Mouse (Mus musculus): Measurements from ENCODE around the gene Gm20388. TPM values are rescaled to one million over a fixed set of nuclear protein-coding genes. Genes with fewer than 3 reads are reported as not detected.
A peak's percentile ranks its signal among the peaks of the same experiment; 100 is the strongest.

Gene Gm20388
- polyA plus RNA-seq, 1 experiment from 2014 or later = not detected

DNA sequence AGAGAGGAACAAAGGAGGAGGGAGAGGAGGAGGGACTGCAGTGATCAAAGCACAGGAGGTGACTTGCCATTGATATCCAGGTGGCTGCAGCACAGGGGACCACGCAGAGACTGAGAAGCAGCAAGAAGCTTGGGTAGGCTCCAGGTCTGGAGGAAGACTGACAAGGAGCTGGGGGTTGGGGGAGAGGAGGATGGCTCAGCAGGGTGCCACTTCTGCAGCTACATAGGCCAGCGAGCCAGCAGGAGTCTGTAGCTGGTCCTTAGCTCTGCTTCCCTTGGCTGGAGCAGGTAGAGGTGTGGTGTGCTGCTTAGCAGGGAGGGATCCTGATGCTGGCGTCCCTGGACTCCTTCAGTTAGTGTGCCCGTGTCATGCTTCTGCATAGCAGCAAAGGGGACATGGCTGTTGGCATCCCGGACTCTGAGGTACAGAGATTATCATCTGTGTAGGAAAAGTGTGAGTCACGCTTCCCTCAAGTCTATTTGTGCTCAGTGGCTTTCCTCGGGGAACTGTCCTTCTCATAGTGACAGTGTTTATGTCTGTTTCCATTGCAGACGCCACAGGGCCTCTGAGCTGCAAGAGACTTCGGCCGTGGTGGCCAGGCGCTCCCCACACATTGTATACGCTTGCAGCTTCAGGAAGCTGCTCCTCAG is 234.1 kb downstream of the Gm20388 start:
- peaks cover under 1% of the 10 kb centered on the region; the same call in 1 of the 2 replicates for H3K4me1 ChIP-seq (replicated peaks; ENCODE audit: control insufficient read depth, insufficient read depth, low read length)
- 55% methylated on average over 12 of the region's 12 CpGs for whole genome bisulfite sequencing

DNA sequence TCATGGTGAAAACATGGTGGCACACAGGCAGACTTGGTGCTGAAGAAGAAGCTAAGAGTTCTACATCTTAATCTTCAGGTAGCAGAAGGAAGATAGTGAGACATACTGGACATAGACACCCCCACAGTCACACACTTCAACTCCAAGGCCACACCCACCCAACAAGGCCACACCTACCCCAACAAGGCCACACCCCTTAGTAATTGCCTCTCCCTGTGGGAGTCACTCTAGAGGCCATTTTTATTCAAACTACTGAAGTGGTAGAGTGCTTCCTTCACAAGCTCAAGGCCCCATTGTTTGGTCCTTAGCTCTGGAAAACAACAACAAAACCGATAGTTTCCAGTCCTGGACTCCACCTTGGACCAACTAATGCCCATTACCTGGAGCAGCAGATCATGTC is 235.4 kb downstream of the Gm20388 start:
- Histone ChIP-seq H3K4me3 (ENCODE audit: low read depth, low read length) (no peak overlapping the region), H3K36me3 (ENCODE audit: control insufficient read depth, insufficient read depth) (peaks cover 9% of the 10 kb centered on the region; the same call in 1 of the 2 replicates), H3K27ac (ENCODE audit: low read depth, low read length) (no peak overlapping the region), H3K9ac (ENCODE audit: low read depth, low read length) (no peak overlapping the region), H3K4me2 (replicated peaks; ENCODE audit: low read depth) (no peak overlapping the region), H3K27me3 (replicated peaks; ENCODE audit: control insufficient read depth, insufficient read depth, low read length) (no peaks in the 10 kb centered on the region), H3K9me3 (ENCODE audit: control insufficient read depth) (no peaks in the 10 kb centered on the region), H3K4me1 (replicated peaks; ENCODE audit: control insufficient read depth, insufficient read depth, low read length) (no peaks in the 10 kb centered on the region; the same call in 1 of the 2 replicates)
- no peak for ATAC-seq
- TF ChIP-seq CTCF (IDR thresholded peaks at IDR 0.05; ENCODE audit: low read depth) = no peak
- WGBS = 88% methylated on average over 1 of the region's 1 CpGs

More for the DNA sequence above, 234.1 kb downstream of the Gm20388 start:
- H3K36me3 ChIP-seq (ENCODE audit: control insufficient read depth, insufficient read depth) = 0 out of 2 replicates have a peak, but pooled peaks cover 5% of the 10 kb centered on the region
- no peak overlapping the region for H3K27ac ChIP-seq (ENCODE audit: low read depth, low read length)
- no peak for TF ChIP-seq CTCF (IDR thresholded peaks at IDR 0.05; ENCODE audit: low read depth)
- no peak overlapping the region for H3K4me2 ChIP-seq (replicated peaks; ENCODE audit: low read depth)
- no peaks in the 10 kb centered on the region for H3K9me3 ChIP-seq (ENCODE audit: control insufficient read depth)
- ATAC-seq = no peak
- H3K27me3 ChIP-seq (replicated peaks; ENCODE audit: control insufficient read depth, insufficient read depth, low read length) = no peaks in the 10 kb centered on the region
- no peak overlapping the region for H3K4me3 ChIP-seq (ENCODE audit: low read depth, low read length)
- H3K9ac ChIP-seq (ENCODE audit: low read depth, low read length) = no peak overlapping the region

DNA sequence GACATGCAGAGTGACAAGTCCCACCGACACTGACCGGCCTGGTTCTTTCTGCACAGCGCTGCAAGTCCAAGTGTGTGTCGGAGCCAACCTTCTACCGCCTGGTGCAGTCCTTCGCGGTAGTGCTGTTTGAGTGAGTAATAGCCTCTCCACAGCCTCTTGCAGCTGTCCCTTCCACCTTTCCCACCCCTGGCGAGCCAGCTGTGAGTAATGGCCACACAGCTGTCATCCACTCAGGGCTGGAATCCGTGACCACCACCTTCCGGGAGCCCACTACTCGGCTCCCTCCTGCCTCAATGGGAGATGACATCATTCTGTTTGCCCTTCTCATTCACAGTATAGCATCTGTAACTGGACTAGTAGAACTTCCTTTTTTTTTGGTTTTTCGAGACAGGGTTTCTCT is 239.4 kb downstream of the Gm20388 start:
- H3K36me3 ChIP-seq (ENCODE audit: control insufficient read depth, insufficient read depth) = peaks cover 20% of the 10 kb centered on the region; the same call in 1 of the 2 replicates
- no peak overlapping the region for H3K4me2 ChIP-seq (replicated peaks; ENCODE audit: low read depth)
- H3K9me3 ChIP-seq (ENCODE audit: control insufficient read depth) = no peaks in the 10 kb centered on the region
- H3K27me3 ChIP-seq (replicated peaks; ENCODE audit: control insufficient read depth, insufficient read depth, low read length) = no peaks in the 10 kb centered on the region
- H3K27ac ChIP-seq (ENCODE audit: low read depth, low read length) = no peak overlapping the region
- no peak for TF ChIP-seq CTCF (IDR thresholded peaks at IDR 0.05; ENCODE audit: low read depth)
- ATAC-seq = no peak
- WGBS = 65% methylated on average over 12 of the region's 12 CpGs
- H3K4me1 ChIP-seq (replicated peaks; ENCODE audit: control insufficient read depth, insufficient read depth, low read length) = no peaks in the 10 kb centered on the region
- H3K9ac ChIP-seq (ENCODE audit: low read depth, low read length) = no peak overlapping the region
- no peak overlapping the region for H3K4me3 ChIP-seq (ENCODE audit: low read depth, low read length)

DNA sequence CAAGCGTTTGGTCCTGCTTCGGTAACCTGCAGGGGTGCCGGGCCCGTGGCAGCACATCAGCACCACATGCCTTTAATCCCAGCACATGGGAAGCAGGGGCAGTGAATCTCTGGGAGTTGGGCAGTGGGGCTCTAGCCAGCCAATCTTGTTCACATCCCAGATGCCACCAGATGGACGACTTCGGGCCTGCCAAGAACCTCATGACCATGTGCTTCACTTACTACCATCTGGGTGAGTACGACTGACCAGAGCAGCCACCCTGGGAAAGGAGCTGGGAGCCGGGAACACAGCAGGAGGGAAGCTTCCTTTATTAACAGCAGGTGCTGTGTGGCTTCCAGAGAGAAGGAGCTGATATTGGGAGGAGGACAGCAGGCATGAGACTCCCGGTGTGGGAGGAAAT is 240.5 kb downstream of the Gm20388 start:
- ATAC-seq = no peak
- H3K4me2 ChIP-seq (replicated peaks; ENCODE audit: low read depth) = no peak overlapping the region
- TF ChIP-seq CTCF (IDR thresholded peaks at IDR 0.05; ENCODE audit: low read depth) = no peak
- no peak overlapping the region for H3K4me3 ChIP-seq (ENCODE audit: low read depth, low read length)
- no peaks in the 10 kb centered on the region for H3K9me3 ChIP-seq (ENCODE audit: control insufficient read depth)
- no peaks in the 10 kb centered on the region for H3K27me3 ChIP-seq (replicated peaks; ENCODE audit: control insufficient read depth, insufficient read depth, low read length)
- no peak overlapping the region for H3K9ac ChIP-seq (ENCODE audit: low read depth, low read length)
- WGBS = 77% methylated on average over 9 of the region's 9 CpGs
- H3K36me3 ChIP-seq (ENCODE audit: control insufficient read depth, insufficient read depth) = peaks cover 20% of the 10 kb centered on the region; the same call in 1 of the 2 replicates
- H3K27ac ChIP-seq (ENCODE audit: low read depth, low read length) = no peak overlapping the region
- H3K4me1 ChIP-seq (replicated peaks; ENCODE audit: control insufficient read depth, insufficient read depth, low read length) = no peaks in the 10 kb centered on the region

DNA sequence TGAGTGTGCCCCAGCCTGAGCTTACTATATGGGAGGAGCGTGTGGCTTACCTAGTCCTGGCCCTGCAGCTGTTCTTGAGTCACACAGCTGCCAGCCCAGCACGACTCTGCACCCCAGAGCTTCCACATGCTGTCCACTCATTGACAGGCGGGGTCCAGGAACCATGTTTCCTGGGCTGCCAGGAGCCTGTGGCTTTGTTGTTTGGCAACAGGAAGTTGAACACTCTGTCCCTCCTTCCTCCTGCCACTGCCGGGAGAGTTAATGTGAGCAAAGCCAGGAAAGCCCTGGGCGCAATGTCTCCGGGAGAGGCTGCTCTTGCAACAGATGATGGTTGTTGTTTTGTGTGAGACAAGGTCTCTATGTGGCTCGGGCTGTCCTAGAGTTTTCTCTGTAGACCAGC is 242.0 kb downstream of the Gm20388 start:
- Histone ChIP-seq H3K36me3 (ENCODE audit: control insufficient read depth, insufficient read depth) (peaks cover 16% of the 10 kb centered on the region; the same call in 1 of the 2 replicates), H3K9ac (ENCODE audit: low read depth, low read length) (no peak overlapping the region), H3K9me3 (ENCODE audit: control insufficient read depth) (no peaks in the 10 kb centered on the region), H3K4me3 (ENCODE audit: low read depth, low read length) (no peak overlapping the region), H3K27me3 (replicated peaks; ENCODE audit: control insufficient read depth, insufficient read depth, low read length) (no peaks in the 10 kb centered on the region), H3K4me1 (replicated peaks; ENCODE audit: control insufficient read depth, insufficient read depth, low read length) (no peaks in the 10 kb centered on the region), H3K4me2 (replicated peaks; ENCODE audit: low read depth) (no peak overlapping the region), H3K27ac (ENCODE audit: low read depth, low read length) (no peak overlapping the region)
- ATAC-seq = 0 out of 2 replicates have a peak, but pooled peaks have one; percentile 25
- TF ChIP-seq CTCF (IDR thresholded peaks at IDR 0.05; ENCODE audit: low read depth) = no peak
- WGBS = 39% methylated on average over 7 of the region's 7 CpGs

DNA sequence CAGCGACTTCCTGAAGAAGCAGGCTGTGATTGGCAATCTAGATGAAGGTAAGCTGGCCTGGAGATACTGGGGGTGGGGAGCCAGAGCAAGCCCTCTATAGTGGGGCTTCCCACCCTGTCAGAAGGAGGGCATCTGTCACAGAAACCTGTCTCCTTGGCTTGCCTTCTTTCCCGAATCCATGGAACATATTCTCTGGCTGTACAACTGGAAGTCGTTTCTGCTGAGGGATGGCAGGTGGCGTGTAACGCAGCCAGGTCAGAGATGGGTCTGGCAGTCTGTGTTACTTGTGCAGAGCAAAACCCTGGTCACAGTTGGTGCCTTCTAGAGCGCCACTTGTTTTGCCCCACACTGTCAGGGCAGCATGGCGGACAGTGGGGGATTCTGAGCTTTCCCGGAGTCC is 249.7 kb downstream of the Gm20388 start:
- no peak for TF ChIP-seq CTCF (IDR thresholded peaks at IDR 0.05; ENCODE audit: low read depth)
- no peak overlapping the region for H3K9ac ChIP-seq (ENCODE audit: low read depth, low read length)
- H3K9me3 ChIP-seq (ENCODE audit: control insufficient read depth) = no peaks in the 10 kb centered on the region
- H3K4me3 ChIP-seq (ENCODE audit: low read depth, low read length) = no peak overlapping the region
- H3K36me3 ChIP-seq (ENCODE audit: control insufficient read depth, insufficient read depth) = peaks cover 6% of the 10 kb centered on the region; the same call in 1 of the 2 replicates
- H3K4me1 ChIP-seq (replicated peaks; ENCODE audit: control insufficient read depth, insufficient read depth, low read length) = no peaks in the 10 kb centered on the region
- no peak for ATAC-seq
- WGBS = 83% methylated on average over 8 of the region's 8 CpGs
- no peak overlapping the region for H3K27ac ChIP-seq (ENCODE audit: low read depth, low read length)
- no peak overlapping the region for H3K4me2 ChIP-seq (replicated peaks; ENCODE audit: low read depth)
- H3K27me3 ChIP-seq (replicated peaks; ENCODE audit: control insufficient read depth, insufficient read depth, low read length) = no peaks in the 10 kb centered on the region
